Mouse (Mus musculus): ENCODE data around the gene Man2a1.
A peak's percentile ranks its signal among the peaks of the same experiment; 100 is the strongest.

Man2a1 gene

DNA sequence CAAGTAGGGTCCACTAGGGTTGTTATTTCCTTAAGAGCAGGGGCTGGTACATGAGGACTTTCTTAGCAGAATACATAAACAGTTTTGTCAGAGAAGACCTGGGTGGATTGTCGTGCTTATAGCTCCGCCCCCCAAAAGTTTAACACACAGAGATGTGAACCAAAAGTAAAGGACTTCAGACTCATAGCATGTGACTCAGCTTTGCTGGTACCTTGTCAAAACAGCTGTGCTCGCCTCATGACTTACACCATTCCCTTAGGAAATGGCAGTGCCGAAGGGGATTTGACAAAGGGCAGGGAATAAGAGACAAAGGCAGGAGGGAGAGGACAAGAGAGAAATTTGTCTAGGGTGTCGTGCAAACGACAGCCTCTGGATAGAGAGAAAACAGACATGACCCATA lies 166.0 kb downstream of the Man2a1 start:
- DNase-seq, result no peak

- peak; percentile 19 for DNase-seq
Measured at GRCm38 (mm10) chr17:64770277-64770676, 169.7 kb downstream of the Man2a1 start.

DNA sequence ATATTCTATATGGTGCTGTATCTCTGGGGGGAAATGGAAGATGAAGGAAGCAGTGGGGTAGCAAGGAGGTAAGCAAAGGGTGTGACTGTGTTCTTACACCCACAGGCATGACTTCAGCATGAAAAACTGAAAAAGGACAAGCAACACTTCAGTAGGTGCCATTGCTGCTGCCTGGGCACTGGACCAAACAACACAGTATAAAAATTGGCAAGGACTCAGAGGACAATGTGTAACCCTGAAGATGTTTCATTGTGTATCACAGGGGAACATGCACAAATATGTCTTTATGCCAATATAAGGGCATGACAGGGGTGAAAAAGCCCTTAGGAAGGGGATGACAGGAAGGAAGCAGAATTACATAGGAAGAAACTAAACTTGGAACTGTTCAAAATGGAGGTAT lies 172.1 kb downstream of the Man2a1 start:
- no peak for DNase-seq

GRCm38 (mm10) chr17:64774218-64774617 lies 173.7 kb downstream of the Man2a1 start:
- no peak for DNase-seq

DNA sequence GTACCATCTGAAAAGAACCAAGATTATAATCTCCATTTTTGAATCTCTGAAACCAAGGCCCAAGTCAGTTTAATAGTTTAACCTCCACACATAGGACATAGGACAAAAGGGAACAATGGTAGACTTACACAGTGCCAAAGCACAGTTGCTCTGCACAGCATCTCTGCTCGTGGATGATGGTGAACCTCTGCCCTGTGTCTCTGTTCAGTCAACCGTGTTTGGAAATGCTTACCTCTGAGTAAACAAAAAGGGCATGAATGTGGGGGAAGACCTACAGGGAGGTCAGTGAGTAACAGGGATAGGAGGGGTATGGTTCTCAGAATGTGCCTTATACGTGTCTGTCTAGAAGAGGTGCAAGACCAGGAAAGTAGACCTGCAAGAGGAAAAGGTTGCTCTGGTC lies 177.8 kb downstream of the Man2a1 start:
- no peak for DNase-seq

DNA sequence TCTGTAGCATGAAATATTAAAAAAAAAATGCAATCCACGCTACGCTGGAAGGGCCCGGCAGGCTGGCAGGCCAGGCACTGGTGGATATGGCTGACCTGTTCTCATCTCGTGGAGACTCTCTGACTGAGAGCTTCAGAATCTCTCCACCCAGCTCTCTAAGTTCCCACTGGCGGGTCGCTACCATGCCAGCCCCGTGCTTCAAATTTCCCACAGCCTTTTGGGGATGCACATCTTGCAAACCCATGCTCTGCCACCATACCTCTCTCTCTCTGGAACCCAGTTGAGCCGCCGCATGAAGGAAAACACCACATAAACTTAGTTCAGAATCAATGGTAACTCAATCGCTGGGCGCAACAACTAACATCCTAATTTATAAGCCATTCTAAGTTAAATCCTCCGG lies 178.2 kb downstream of the Man2a1 start:
- no peak for DNase-seq

DNA sequence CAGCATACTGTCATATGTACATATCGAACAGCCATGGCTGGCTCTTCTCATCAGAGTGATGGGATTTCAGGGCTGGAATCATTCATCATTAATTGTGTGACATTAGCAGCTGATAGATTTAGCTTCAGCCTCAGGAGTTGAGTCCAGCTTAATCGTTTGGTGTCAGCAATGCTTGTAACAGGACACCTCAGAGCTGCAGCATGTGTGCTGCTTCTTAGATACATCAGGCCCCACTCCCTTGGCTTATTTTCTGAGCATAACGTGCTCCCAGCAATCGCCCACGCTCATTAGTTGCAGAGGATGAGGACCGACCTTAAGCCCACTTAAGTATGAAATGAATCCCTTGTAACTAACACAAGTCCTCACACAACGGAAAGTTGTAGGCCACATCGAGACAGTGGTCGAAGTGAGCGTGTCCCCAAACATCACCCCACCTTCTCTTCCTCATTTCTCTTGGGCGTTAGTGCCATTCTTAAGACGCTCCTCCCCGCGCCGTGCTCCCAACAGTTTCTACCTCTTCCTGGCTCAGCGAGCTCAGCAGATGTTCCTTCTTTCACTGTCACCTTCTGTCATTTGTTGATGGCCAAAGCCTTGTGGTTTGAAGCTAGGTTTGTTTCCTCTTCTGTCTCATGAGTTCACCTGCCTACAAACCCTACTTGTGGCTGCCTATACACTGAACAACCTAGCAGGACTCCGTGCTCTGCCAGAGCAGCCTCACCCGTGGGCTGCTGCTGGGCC lies 180.4 kb downstream of the Man2a1 start:
- DNase-seq, result no peak

GRCm38 (mm10) chr17:64782307-64782706 lies 181.8 kb downstream of the Man2a1 start:
- no peak for DNase-seq

DNA sequence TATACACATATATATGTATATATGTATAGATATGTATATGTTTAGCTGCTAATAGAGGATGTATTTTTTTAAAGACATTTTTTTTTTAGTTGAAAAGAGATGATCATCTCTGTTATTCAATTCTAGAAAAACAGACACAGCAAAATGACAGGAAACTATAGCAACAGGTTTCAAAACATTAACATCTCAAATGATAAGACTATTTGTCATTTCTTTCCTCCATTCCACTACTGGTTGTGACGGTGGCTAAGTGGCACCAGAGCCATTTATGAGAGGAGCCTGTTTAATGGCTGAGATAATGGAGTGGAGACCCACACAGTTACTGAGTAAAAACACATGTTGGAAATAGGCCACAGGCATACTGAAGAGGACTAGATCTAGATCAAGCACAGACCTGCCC lies 185.4 kb downstream of the Man2a1 start:
- DNase-seq, result no peak

- no peak for DNase-seq
Measured at GRCm38 (mm10) chr17:64788301-64788700, 187.8 kb downstream of the Man2a1 start.

DNA sequence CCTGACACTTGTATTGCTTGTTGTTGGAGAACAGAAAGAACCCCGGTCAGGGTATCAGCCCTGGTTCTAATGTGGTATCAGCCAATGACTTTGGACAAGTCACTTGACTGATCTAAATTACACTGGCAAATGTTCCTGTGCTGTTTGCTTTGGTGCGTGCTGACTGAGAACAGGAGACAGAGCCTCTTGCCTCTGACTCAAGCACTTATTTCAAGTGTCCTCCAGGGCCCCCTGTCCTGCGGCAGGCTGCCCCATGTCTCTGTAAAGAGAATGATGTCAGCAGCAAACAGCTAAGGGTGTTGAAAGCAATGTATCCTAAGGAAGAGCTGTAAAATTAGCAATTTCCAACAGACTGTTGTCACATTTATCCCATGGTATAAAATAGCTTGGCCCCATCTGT lies 188.6 kb downstream of the Man2a1 start:
- no peak for DNase-seq

DNA sequence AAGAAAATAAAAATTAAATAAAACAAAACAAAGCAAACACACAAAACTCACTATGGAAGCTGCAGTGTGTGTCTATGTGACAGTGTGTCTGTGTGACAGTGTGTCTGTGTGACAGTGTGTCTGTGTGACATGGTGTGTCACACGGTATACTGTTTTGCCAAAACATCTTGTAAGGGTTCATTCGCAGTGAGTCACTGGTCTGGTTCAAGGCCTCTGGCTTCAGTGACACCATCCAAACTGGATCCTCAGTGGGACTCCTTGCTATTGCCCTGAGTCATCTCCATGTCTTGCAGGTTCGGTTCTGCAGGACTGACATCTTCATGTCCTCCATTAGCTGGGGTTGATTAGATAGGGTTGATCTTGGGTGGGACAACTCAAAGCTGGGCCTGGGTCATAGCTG lies 191.5 kb downstream of the Man2a1 start:
- DNase-seq, result no peak

- no peak for DNase-seq
Measured at GRCm38 (mm10) chr17:64792623-64793022, 192.1 kb downstream of the Man2a1 start.

DNA sequence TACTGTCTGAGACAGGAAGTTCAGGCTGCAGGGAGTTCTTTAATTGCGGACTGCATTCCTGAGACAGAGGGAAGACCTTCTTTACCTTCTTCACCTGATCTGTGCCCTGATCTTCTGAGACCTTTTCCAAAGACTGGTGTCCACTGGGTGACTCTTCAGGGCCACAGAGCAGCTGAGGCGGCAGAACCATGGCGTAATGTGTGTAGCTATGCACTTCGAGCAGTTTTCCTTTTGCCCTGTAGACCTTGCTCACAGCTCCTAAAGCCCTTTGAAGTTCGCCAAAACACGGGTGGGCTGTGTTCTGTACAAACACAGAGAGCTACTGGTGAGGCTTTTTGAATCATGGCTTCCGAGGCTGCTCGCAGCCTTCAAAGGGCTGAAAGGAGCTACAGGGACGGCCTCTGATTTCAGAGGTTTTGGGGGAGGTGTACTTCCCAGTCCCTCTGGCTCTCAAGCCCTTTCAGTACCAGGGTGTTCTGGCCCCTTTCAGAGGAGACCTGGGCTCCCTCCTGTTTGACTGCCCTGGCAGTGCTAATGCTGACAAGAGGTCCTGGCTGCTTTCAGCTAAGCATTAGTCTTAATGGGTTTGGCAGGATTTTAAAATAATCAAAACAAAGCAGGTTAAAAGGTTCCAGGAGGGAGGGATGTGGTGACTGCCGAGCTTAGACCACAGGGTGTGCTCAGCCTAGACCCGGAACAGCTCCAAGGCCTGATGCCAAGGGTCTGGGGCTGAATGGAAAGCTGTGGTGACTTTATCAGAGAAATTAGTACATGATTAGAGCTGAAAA lies 201.8 kb downstream of the Man2a1 start:
- no peak for DNase-seq

- no peak for DNase-seq
Measured at GRCm38 (mm10) chr17:64802956-64803275, 202.4 kb downstream of the Man2a1 start.

Measured in right cerebral cortex, postnatal 14 days (tissue).